Mouse (Mus musculus) lung, postnatal 10 days (tissue): ENCODE data around the gene Gskip.
A peak's percentile ranks its signal among the peaks of the same experiment; 100 is the strongest.

Source experiments
- DNase-seq: peaks from one replicate; pipeline ENCODE4 v3.0.0; 2021

Gene Gskip

GRCm38 (mm10) chr12:105683933-105684901, at the start of gene Gskip:
TSS of gene Gskip (plus strand) at chr12:105684829.
- peak; percentile 48 for DNase-seq

GRCm38 (mm10) chr12:105636551-105636950, 48.1 kb upstream of the Gskip start:
- DNase-seq, result no peak

GRCm38 (mm10) chr12:105637554-105637953, 47.1 kb upstream of the Gskip start:
- no peak for DNase-seq

- peak; percentile 36 for DNase-seq
These were observed 41.8 kb upstream of the Gskip start for GRCm38 (mm10) chr12:105642770-105643321.

- DNase-seq, result no peak
These were observed 28.8 kb upstream of the Gskip start for GRCm38 (mm10) chr12:105655850-105656249.

GRCm38 (mm10) chr12:105676274-105676673, 8.4 kb upstream of the Gskip start:
- DNase-seq, result no peak

GRCm38 (mm10) chr12:105678211-105678610, 6.4 kb upstream of the Gskip start:
- no peak for DNase-seq

GRCm38 (mm10) chr12:105678762-105679161, 5.9 kb upstream of the Gskip start:
- DNase-seq, result no peak

- DNase-seq, result peak; percentile 97
These were observed 517 bp downstream of the Gskip start, which contains the start of gene Atg2b for GRCm38 (mm10) chr12:105685001-105685691. TSS of gene Atg2b (minus strand) at chr12:105685211.

- no peak for DNase-seq
These were observed 2.2 kb downstream of the Gskip start for GRCm38 (mm10) chr12:105686791-105687190.

GRCm38 (mm10) chr12:105687416-105687815, 2.8 kb downstream of the Gskip start:
- DNase-seq, result no peak

- DNase-seq, result no peak
These were observed 3.9 kb downstream of the Gskip start for GRCm38 (mm10) chr12:105688546-105688945.

- no peak for DNase-seq
These were observed 4.8 kb downstream of the Gskip start for GRCm38 (mm10) chr12:105689435-105689834.

- DNase-seq, result no peak
These were observed 9.4 kb downstream of the Gskip start for GRCm38 (mm10) chr12:105694021-105694420.

- DNase-seq, result no peak
These were observed 11.2 kb downstream of the Gskip start for GRCm38 (mm10) chr12:105695848-105696247.

- no peak for DNase-seq
These were observed 12.6 kb downstream of the Gskip start for GRCm38 (mm10) chr12:105697104-105697780.

- no peak for DNase-seq
These were observed 15.8 kb downstream of the Gskip start for GRCm38 (mm10) chr12:105700433-105700832.

GRCm38 (mm10) chr12:105705799-105706487, 21.3 kb downstream of the Gskip start, which contains the start of gene Ak7:
TSS of gene Ak7 (plus strand) at chr12:105705976.
- DNase-seq, result peak; percentile 89

- no peak for DNase-seq
These were observed 34.0 kb downstream of the Gskip start for GRCm38 (mm10) chr12:105718616-105719015.

GRCm38 (mm10) chr12:105720196-105720595, 35.6 kb downstream of the Gskip start:
- DNase-seq, result no peak

- DNase-seq, result no peak
These were observed 37.0 kb downstream of the Gskip start for GRCm38 (mm10) chr12:105721452-105722132.
